Mouse (Mus musculus): ENCODE data around the gene Serpina7.

Serpina7 gene

DNA sequence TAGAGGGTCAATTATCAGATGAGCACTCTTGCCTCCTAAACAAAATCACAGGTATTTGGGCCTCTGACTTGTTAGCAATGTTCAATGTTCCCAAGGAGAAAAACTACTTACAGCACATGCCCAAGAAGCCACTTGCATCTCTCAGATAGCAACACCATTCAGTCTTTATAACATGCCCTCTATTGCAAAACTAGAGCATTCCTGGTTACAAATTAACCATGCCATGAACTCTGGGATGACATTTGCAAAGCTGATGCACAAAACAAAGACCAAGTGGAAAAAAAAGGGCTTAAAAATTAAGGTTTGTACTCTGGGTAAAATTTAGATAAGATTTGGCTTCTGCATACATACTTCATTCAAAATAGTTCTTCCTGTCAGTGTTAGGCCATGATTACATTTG, at the start of gene Serpina7:
Serpina7 (minus strand) TSS at position 160 of the 400 bp plus-strand sequence.
- no peak for DNase-seq

- peak; percentile 3 to 4 for DNase-seq
These were observed 49.0 kb upstream of the Serpina7 start for GRCm38 (mm10) chrX:139134031-139134430.

- no peak for DNase-seq
These were observed 12.2 kb upstream of the Serpina7 start for GRCm38 (mm10) chrX:139097197-139097596.

DNA sequence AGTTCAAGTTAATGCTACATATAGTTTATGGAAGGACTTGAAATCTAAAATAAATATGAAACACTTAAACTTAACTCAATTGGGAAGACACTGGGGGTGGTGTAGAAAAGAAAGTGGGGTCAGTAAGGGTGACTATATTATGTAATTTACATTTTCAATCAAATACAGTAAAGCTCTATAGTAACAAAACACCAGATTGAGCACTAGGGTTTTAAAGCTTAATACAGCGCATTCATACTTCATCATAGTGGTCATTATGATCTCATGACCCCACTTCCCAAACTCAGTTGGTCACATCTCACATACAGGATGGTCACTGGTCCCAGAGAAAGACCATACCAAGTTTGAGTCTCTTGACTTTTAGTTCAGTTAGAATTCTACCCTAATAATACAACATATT, 907 bp upstream of the Serpina7 start, which contains the start of gene 4930513O06Rik:
4930513O06Rik (plus strand) TSS at position 301 of the 400 bp plus-strand sequence.
- no peak for DNase-seq

DNA sequence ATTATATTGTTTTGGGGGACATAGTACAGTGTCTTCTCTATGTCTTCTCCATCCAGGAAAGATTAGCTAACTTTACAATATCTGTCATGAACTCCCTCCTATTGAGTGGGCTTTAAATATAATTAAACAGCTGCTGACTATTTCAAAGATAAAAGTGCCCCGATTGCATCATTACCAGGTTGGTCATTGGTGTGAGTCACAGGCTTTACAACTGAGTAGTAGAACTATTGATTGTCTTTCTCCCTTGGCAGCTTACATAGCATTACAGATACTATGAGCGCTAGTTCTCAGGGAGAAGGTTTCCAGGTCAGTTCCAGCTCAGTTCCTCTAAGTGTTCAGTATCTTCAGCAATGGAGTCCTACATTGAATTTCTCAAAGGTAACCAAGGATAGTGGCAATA, 6.5 kb downstream of the Serpina7 start:
- no peak for DNase-seq

- DNase-seq, result no peak
These were observed 21.0 kb downstream of the Serpina7 start for GRCm38 (mm10) chrX:139064078-139064477.

DNA sequence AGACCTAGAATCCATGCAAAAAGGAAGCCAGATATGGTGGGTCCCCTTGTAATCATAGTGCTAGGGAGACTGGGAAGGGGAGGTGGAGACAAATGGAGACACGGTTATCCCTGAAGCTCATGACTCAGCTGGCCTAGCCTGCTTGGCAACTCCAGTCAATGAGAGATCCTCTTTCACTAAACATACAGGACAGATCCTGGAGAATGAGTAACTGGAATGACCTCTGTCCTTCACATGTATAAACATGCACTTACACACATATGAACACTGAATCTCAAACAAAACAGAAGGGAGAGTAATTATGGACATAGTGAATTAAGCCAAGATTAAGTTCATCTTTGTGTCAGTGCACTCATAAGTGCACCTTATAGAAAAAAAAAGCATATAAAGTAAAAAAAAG, 31.9 kb downstream of the Serpina7 start:
- no peak for DNase-seq

DNA sequence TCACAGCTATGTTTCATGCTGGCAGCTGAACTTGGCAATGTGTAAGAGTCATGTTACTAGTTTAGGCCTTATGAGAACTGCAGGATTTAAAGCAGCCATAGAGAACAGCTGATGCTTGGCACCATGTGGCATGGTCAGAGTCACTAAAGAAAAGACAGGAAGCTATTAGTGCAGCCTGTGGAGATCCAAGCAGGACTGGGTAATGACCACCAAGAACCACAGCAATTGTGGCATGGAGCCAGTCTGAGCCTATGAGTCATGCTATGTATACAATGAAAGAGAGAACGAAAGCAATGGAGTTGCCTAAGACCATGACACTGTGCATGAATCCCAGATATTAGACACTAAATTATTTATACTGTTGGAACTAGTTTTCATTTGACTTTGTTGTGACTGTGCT, 33.1 kb downstream of the Serpina7 start:
- no peak for DNase-seq

DNA sequence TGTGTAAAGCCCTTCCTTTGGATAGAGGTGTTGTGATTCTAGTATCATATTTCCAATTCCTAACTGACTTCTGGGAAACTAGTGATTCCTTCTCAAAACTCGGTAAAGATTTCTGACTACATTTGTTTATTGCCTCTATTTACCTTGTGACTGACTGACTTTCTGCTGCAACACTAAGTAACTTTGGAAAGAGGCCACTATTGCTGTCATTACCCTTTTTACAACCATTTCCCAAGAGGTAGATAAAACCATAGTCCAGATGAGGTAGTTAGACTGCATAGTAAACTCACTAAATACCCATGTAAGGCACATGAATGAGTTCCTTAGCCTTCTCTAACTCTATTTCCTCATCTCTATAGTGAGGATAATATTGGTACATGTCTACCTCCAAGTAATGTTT, 43.9 kb downstream of the Serpina7 start:
- DNase-seq, result no peak

DNA sequence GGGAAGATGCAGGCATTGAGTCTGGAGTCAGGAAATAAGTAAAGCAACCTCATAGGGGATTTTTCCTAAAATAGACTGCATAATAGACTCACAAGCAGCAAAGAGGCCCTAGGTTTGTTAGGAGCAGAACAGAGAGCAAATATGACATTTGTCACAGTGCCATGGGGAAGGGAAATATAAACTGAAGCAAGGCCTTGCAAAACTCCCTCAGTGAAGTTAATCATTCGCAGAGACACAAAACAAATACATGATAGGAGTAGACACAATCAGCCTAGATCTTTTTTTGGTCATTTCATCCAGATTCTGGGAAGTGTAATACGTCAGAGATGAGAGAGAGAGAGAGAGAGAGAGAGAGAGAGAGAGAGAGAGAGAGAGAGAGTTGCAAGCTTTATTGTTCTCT, 45.7 kb downstream of the Serpina7 start:
- no peak for DNase-seq

- no peak for DNase-seq
These were observed 47.4 kb downstream of the Serpina7 start for GRCm38 (mm10) chrX:139037666-139038065.
